Mouse (Mus musculus): ENCODE results near the gene Grk5. TPM values are rescaled to one million over a fixed set of nuclear protein-coding genes. Genes with fewer than 3 reads are reported as not detected.
"Not testable (repeated sequence)": the region's sequence is repeated elsewhere in the genome, so short reads cannot be mapped to it uniquely, and the experiment has no call there.

The Grk5 gene
- polyA plus RNA-seq, 1 experiment from 2014 or later: 1.4 TPM

DNA sequence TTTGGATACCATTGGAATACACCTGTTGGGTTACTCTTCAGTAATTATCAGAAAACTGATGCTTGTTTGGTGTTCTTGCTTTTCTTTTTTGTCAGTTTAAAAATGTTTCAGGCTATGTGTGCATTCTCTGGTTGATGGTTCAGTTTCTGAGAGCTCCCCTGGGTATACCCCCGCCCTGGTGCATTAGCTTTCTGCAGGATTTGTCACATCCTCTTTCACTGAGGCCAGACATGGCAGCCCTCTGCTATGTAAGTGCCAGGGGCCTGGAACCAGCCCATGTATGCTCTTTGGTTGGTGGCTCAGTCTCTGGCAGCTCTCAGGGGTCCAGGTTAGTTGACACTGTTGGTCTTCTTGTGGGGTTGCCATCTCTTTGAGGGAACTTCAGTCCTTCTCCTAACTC lies 14.4 kb downstream of the Grk5 start:
- no peak overlapping the region for H3K4me2 ChIP-seq (ENCODE audit: low read depth, low read length)
- 100% methylated on average over 1 of the region's 1 CpGs for WGBS
- no peaks in the 10 kb centered on the region for H3K36me3 ChIP-seq (ENCODE audit: control insufficient read depth, insufficient read depth, low read length)
- H3K4me3 ChIP-seq (ENCODE audit: low read length): no peak overlapping the region
- H3K4me1 ChIP-seq (ENCODE audit: control insufficient read depth, insufficient read depth, low read length): no peaks in the 10 kb centered on the region
- H3K27ac ChIP-seq (ENCODE audit: low read length): no peak overlapping the region
- H3K27me3 ChIP-seq (replicated peaks; ENCODE audit: control insufficient read depth, insufficient read depth, low read length): no peaks in the 10 kb centered on the region
- no peak overlapping the region for H3K9ac ChIP-seq (ENCODE audit: low read depth, low read length)
- no peak for ATAC-seq
- no peaks in the 10 kb centered on the region for H3K9me3 ChIP-seq (ENCODE audit: control insufficient read depth, low read length)

DNA sequence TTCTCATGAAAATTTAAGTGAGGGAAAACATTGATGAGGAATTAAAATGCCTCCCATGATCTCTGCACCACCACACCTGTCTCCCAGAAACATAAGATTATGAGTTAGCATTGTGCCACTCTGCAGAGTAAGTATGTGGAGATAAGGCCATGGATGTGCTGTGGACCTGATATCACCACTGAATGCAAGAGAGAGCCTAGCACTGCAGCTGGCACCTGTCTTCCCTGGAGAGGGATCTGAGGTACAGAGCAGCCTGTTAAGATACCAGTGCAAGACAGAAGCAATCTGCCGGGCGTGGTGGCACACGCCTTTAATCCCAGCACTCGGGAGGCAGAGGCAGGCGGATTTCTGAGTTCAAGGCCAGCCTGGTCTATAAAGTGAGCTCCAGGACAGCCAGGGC lies 15.9 kb downstream of the Grk5 start:
- H3K27ac ChIP-seq (ENCODE audit: low read length): no peak overlapping the region
- H3K4me1 ChIP-seq (ENCODE audit: control insufficient read depth, insufficient read depth, low read length): no peaks in the 10 kb centered on the region
- H3K9me3 ChIP-seq (ENCODE audit: control insufficient read depth, low read length): no peaks in the 10 kb centered on the region
- H3K27me3 ChIP-seq (replicated peaks; ENCODE audit: control insufficient read depth, insufficient read depth, low read length): no peaks in the 10 kb centered on the region
- H3K4me2 ChIP-seq (ENCODE audit: low read depth, low read length): no peak overlapping the region
- WGBS: 88% methylated on average over 5 of the region's 5 CpGs
- H3K4me3 ChIP-seq (ENCODE audit: low read length): no peak overlapping the region
- ATAC-seq: no peak
- H3K36me3 ChIP-seq (ENCODE audit: control insufficient read depth, insufficient read depth, low read length): no peaks in the 10 kb centered on the region
- no peak overlapping the region for H3K9ac ChIP-seq (ENCODE audit: low read depth, low read length)

DNA sequence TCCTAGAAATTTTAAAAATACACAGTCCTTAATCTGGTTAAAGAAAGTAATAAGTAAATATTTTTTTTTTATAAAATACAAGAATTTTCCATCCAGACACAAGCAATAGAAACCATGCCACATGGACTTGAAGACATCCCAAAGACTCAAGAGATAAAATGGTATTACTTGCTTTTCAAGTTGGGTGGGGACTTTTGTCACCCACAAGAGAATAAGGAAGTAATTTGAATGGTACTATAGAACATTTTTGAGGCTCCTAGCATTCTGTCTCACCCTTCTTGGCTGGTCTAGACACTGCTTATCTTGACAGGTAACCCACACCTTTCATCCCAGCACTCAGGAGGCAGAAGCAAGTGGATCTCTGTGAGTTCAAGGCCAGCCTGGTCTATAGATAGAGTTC lies 20.8 kb downstream of the Grk5 start:
- H3K4me1 ChIP-seq (ENCODE audit: control insufficient read depth, insufficient read depth, low read length): no peaks in the 10 kb centered on the region
- no peak overlapping the region for H3K4me2 ChIP-seq (ENCODE audit: low read depth, low read length)
- H3K4me3 ChIP-seq (ENCODE audit: low read length): no peak overlapping the region
- no peak overlapping the region for H3K9ac ChIP-seq (ENCODE audit: low read depth, low read length)
- no peak overlapping the region for H3K27ac ChIP-seq (ENCODE audit: low read length)
- no peaks in the 10 kb centered on the region for H3K9me3 ChIP-seq (ENCODE audit: control insufficient read depth, low read length)
- no peaks in the 10 kb centered on the region for H3K36me3 ChIP-seq (ENCODE audit: control insufficient read depth, insufficient read depth, low read length)
- no peak for ATAC-seq
- no peaks in the 10 kb centered on the region for H3K27me3 ChIP-seq (replicated peaks; ENCODE audit: control insufficient read depth, insufficient read depth, low read length)

DNA sequence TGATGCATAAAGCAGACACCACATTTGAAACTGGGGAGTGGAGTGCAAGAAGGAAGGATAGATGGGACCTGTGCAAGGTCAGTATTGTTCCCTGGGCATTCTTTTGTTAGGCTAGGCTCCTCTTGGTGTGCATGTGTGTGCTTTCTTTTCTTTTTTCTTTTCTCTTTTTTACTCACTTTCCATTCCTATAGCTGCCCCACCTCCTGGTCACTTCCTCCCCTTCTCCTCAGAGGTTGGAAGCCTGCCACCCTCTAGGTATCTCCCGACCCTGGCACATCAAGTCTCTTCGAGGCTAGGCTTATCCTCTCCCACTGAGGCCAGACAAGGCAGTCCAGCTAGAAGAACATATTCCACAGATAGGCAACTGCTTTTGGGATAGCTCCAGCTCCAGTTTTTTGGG lies 22.1 kb downstream of the Grk5 start:
- no peak overlapping the region for H3K4me2 ChIP-seq (ENCODE audit: low read depth, low read length)

DNA sequence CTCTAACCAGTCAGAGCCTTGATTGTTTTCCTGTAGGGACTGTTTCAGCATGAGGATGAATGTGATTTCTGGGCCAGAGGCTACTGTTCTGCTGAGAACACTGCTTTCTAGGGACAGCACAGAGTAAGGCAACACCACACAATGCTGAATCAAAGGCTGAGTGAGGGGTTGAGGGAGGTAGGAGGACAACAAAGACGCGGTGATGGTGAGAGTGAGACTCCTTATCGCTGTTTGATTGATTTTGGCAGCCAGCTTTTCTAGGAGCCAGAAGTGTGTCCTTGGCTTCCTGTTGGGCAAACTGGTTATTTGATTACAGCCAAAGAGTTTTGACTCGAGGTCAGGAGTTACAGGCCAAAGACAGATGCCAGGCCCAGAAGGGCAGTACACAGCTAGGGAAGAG lies 25.7 kb downstream of the Grk5 start:
- Histone ChIP-seq H3K4me2 (ENCODE audit: low read depth, low read length) (no peak overlapping the region), H3K27me3 (replicated peaks; ENCODE audit: control insufficient read depth, insufficient read depth, low read length) (no peaks in the 10 kb centered on the region), H3K4me1 (ENCODE audit: control insufficient read depth, insufficient read depth, low read length) (no peaks in the 10 kb centered on the region; the same call in 1 of the 2 replicates), H3K4me3 (ENCODE audit: low read length) (no peak overlapping the region), H3K9ac (ENCODE audit: low read depth, low read length) (no peak overlapping the region), H3K27ac (ENCODE audit: low read length) (no peak overlapping the region), H3K9me3 (ENCODE audit: control insufficient read depth, low read length) (no peaks in the 10 kb centered on the region), H3K36me3 (ENCODE audit: control insufficient read depth, insufficient read depth, low read length) (no peaks in the 10 kb centered on the region)
- WGBS: 45% methylated on average over 4 of the region's 4 CpGs
- no peak for ATAC-seq

More for the DNA sequence above, 22.1 kb downstream of the Grk5 start:
- Histone ChIP-seq H3K27me3 (replicated peaks; ENCODE audit: control insufficient read depth, insufficient read depth, low read length) (no peaks in the 10 kb centered on the region), H3K36me3 (ENCODE audit: control insufficient read depth, insufficient read depth, low read length) (no peaks in the 10 kb centered on the region), H3K9me3 (ENCODE audit: control insufficient read depth, low read length) (no peaks in the 10 kb centered on the region), H3K4me3 (ENCODE audit: low read length) (no peak overlapping the region), H3K9ac (ENCODE audit: low read depth, low read length) (no peak overlapping the region), H3K4me1 (ENCODE audit: control insufficient read depth, insufficient read depth, low read length) (no peaks in the 10 kb centered on the region; the same call in 1 of the 2 replicates), H3K27ac (ENCODE audit: low read length) (no peak overlapping the region)
- 58% methylated on average over 2 of the region's 2 CpGs for WGBS
- no peak for ATAC-seq

DNA sequence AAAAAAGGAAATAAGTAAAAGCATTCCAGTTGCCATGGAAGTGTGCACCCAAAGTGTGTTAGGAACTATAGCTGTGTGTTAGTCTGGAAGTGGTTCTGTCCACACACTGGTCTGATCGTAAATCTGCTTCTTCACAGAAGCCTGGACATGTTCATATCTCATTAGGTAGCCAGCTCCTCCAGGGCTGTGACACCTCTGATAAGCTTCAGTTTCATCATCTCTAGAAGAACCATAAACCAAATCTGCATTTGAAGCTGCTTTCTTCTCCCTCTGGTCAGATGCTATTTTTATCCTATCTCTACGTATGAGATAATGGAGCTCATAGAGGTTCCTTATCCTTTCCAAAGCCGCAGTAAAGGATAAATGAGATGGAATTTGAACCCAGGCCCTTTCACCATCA lies 26.3 kb downstream of the Grk5 start:
- H3K36me3 ChIP-seq (ENCODE audit: control insufficient read depth, insufficient read depth, low read length): no peaks in the 10 kb centered on the region
- H3K27ac ChIP-seq (ENCODE audit: low read length): no peak overlapping the region
- H3K27me3 ChIP-seq (replicated peaks; ENCODE audit: control insufficient read depth, insufficient read depth, low read length): no peaks in the 10 kb centered on the region
- no peak overlapping the region for H3K4me3 ChIP-seq (ENCODE audit: low read length)
- WGBS: 65% methylated on average over 3 of the region's 3 CpGs
- no peak overlapping the region for H3K4me2 ChIP-seq (ENCODE audit: low read depth, low read length)
- peak; percentile 72; the same call in 1 of the 2 replicates for ATAC-seq
- no peak overlapping the region for H3K9ac ChIP-seq (ENCODE audit: low read depth, low read length)
- no peaks in the 10 kb centered on the region for H3K9me3 ChIP-seq (ENCODE audit: control insufficient read depth, low read length)
- no peaks in the 10 kb centered on the region; the same call in 1 of the 2 replicates for H3K4me1 ChIP-seq (ENCODE audit: control insufficient read depth, insufficient read depth, low read length)

DNA sequence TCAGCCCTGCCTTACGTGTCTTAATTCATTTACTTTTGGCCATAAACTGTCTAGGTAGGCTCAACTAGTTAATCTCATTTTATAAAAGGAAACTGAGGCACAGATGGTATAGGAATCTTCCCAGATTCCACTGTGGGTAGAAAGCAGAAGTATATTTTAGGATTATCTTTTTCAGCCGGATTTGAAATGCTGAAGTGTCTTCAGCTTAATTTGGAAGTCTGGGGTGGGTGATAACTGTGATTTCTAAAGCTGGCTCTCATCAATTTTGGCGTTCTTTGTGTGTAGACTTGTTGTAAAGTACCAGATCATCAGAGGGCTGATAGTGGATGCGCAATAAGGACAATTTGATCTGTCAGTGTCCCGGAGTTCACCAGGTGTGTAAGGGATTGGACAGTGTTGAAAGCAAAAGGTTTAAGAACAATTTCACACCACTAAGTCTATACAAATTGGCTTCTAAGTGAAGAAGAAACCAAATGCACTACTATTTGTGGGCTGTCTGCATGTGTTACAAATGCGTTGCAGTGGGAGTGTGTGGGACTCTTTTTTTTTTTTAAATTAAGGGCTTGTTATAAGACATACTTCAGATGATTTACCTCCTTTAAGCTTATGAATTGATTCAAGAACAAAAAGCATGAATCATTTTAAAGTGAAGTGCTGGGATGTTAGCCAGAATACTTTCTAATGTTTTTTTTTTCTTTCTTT lies 27.5 kb downstream of the Grk5 start:
- Histone ChIP-seq H3K27me3 (replicated peaks; ENCODE audit: control insufficient read depth, insufficient read depth, low read length) (no peaks in the 10 kb centered on the region), H3K4me1 (ENCODE audit: control insufficient read depth, insufficient read depth, low read length) (no peaks in the 10 kb centered on the region; the same call in 1 of the 2 replicates), H3K27ac (ENCODE audit: low read length) (no peak overlapping the region), H3K4me2 (ENCODE audit: low read depth, low read length) (no peak overlapping the region), H3K4me3 (ENCODE audit: low read length) (no peak overlapping the region), H3K36me3 (ENCODE audit: control insufficient read depth, insufficient read depth, low read length) (no peaks in the 10 kb centered on the region), H3K9me3 (ENCODE audit: control insufficient read depth, low read length) (no peaks in the 10 kb centered on the region), H3K9ac (ENCODE audit: low read depth, low read length) (no peak overlapping the region)
- WGBS: 89% methylated on average over 6 of the region's 6 CpGs
- ATAC-seq: no peak

DNA sequence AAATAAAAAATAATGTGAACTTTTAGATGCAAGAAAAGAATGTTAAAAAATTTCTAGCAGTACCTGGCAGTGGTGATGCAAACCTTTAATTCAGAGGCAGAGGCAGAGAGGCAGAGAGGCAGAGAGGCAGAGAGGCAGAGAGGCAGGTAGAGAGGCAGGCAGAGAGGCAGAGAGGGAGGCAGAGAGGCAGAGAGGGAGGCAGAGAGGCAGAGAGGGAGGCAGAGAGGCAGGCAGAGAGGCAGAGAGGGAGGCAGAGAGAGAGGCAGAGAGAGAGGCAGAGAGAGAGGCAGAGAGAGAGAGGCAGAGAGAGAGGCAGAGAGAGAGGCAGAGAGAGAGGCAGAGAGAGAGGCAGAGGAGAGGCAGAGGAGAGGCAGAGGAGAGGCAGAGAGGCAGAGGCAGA lies 35.0 kb downstream of the Grk5 start:
- not testable (repeated sequence) for H3K4me2 ChIP-seq (ENCODE audit: low read depth, low read length); H3K4me1 ChIP-seq (ENCODE audit: control insufficient read depth, insufficient read depth, low read length); H3K9me3 ChIP-seq (ENCODE audit: control insufficient read depth, low read length); H3K27me3 ChIP-seq (replicated peaks; ENCODE audit: control insufficient read depth, insufficient read depth, low read length); H3K36me3 ChIP-seq (ENCODE audit: control insufficient read depth, insufficient read depth, low read length); H3K9ac ChIP-seq (ENCODE audit: low read depth, low read length); ATAC-seq; H3K27ac ChIP-seq (ENCODE audit: low read length); H3K4me3 ChIP-seq (ENCODE audit: low read length)

DNA sequence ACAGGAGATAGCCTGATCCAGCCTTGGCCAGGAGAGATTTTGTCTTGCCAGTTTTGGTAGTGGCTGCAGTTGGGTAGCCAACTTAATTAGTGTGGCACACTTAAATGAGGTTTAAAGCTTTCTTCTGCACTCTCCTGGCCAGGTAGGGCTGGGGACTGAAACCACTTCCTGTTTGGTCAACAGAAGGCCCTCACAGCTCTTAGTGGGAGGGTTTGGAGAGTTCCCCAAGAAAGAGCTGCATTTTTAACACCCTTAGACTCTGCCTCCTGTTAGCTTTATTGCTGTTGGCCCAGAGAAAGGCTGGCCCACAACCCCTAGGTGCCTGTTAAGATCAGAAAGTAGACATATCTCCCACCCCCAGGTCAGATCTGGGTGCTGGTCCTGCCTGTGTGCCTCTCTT lies 45.5 kb downstream of the Grk5 start:
- Histone ChIP-seq H3K4me1 (ENCODE audit: control insufficient read depth, insufficient read depth, low read length) (no peaks in the 10 kb centered on the region), H3K9ac (ENCODE audit: low read depth, low read length) (no peak overlapping the region), H3K4me2 (ENCODE audit: low read depth, low read length) (no peak overlapping the region), H3K4me3 (ENCODE audit: low read length) (no peak overlapping the region), H3K9me3 (ENCODE audit: control insufficient read depth, low read length) (no peaks in the 10 kb centered on the region), H3K27ac (ENCODE audit: low read length) (no peak overlapping the region), H3K27me3 (replicated peaks; ENCODE audit: control insufficient read depth, insufficient read depth, low read length) (no peaks in the 10 kb centered on the region), H3K36me3 (ENCODE audit: control insufficient read depth, insufficient read depth, low read length) (no peaks in the 10 kb centered on the region)
- no peak for ATAC-seq

DNA sequence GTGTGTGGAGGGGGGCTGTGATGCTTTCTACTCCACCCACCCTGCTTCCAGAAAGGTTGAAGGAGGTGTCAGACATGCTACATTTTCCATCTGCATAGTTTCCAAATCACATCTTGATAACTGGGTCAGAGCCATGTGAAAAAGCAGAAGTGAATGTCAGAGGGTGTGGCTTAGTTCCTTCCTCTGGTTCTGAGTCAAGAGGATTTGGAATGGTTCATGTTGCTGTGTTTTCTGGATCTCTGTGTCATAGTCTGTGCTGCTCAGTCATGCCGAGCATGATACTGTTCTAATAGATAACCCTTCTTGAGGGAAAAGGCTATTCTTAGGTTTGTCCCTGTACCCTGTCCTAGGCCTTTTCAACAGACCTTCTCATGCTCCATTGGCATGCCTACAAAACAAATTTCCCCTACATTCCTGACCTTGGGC lies 50.4 kb downstream of the Grk5 start:
- no peak overlapping the region for H3K27ac ChIP-seq (ENCODE audit: low read length)
- no peaks in the 10 kb centered on the region for H3K27me3 ChIP-seq (replicated peaks; ENCODE audit: control insufficient read depth, insufficient read depth, low read length)
- H3K9ac ChIP-seq (ENCODE audit: low read depth, low read length): no peak overlapping the region
- H3K4me3 ChIP-seq (ENCODE audit: low read length): no peak overlapping the region
- WGBS: 42% methylated on average over 1 of the region's 1 CpGs
- H3K9me3 ChIP-seq (ENCODE audit: control insufficient read depth, low read length): no peaks in the 10 kb centered on the region
- no peaks in the 10 kb centered on the region for H3K36me3 ChIP-seq (ENCODE audit: control insufficient read depth, insufficient read depth, low read length)
- no peak overlapping the region for H3K4me2 ChIP-seq (ENCODE audit: low read depth, low read length)
- ATAC-seq: no peak
- H3K4me1 ChIP-seq (ENCODE audit: control insufficient read depth, insufficient read depth, low read length): no peaks in the 10 kb centered on the region
